Mouse (Mus musculus) testis, adult 2 months (tissue): ENCODE measurements around the gene Cat. TPM values are rescaled to one million over a fixed set of nuclear protein-coding genes. Genes with fewer than 3 reads are reported as not detected.

Experiments
- H3K27ac ChIP-seq: fragments of 200-500 bp; 2 replicates; pipeline ENCODE4 v1.5.1; 2012; ENCODE audit warnings: low read depth, low read length; ENCODE audit not compliant: control insufficient read depth, insufficient read depth
- H3K27me3 ChIP-seq: fragments of 200-500 bp; 2 replicates; pipeline ENCODE4 v1.6.1; 2012; ENCODE audit warnings: mild to moderate bottlenecking, low read length, moderate library complexity; ENCODE audit not compliant: control insufficient read depth, insufficient read depth
- H3K36me3 ChIP-seq: fragments of 200-500 bp; 2 replicates; pipeline ENCODE4 v1.6.1; 2012; ENCODE audit warnings: mild to moderate bottlenecking, low read length; ENCODE audit not compliant: control insufficient read depth, insufficient read depth
- H3K4me1 ChIP-seq: fragments of 200-500 bp; 2 replicates; pipeline ENCODE4 v1.6.1; 2012; ENCODE audit warnings: low read length; ENCODE audit not compliant: control insufficient read depth, insufficient read depth
- H3K4me3 ChIP-seq: fragments of 200-500 bp; 2 replicates; pipeline ENCODE4 v1.5.1; 2012; ENCODE audit warnings: low read depth, mild to moderate bottlenecking, low read length, moderate library complexity, mixed read lengths; ENCODE audit not compliant: control insufficient read depth
- CTCF ChIP-seq: fragments of 200-500 bp; IDR thresholded peaks from 2 replicates; pipeline ENCODE4 v1.5.1; 2012; ENCODE audit warnings: low read depth, mild to moderate bottlenecking, inconsistent platforms, low read length, moderate library complexity; ENCODE audit not compliant: control insufficient read depth, insufficient read depth, insufficient replicate concordance
- POLR2A ChIP-seq: fragments of 200-500 bp; IDR thresholded peaks from 2 replicates; pipeline ENCODE4 v1.6.1; 2012; ENCODE audit warnings: low read depth, mild to moderate bottlenecking, inconsistent platforms, low read length, moderate library complexity; ENCODE audit not compliant: control insufficient read depth
- polyA plus RNA-seq: library from polyadenylated mRNA; depleted of rRNA; stranded (reverse); fragments of >200 nt; gene quantifications from 2 replicates; pipeline ENCODE4 v1.2.3, GENCODE M21; 2012

Gene Cat
- polyA plus RNA-seq, 1 experiment, result 7.5 TPM

DNA sequence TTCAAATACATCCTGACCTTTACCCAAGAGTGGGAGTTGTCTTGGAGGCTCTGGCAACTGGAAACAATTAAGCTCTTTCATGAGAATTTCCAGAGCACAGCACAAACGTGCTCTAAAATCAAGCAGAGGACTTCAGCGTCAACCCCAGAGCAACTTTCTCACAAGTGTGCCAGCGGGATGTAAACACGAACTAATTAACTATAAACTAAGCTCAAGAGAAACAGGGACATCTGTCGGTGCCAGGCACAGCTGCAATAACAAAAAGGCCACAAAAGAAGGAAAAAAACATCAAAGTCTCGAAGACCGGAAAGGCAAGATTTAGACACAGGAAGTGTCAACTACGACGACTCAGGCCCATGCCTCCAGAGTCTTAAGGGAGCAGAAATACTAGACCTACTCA lies 23.2 kb downstream of the Cat start:
- Histone ChIP-seq H3K27ac (no peak overlapping the region), H3K27me3 (no peaks in the 10 kb centered on the region), H3K4me1 (peaks cover 2% of the 10 kb centered on the region; the same call in 1 of the 2 replicates), H3K36me3 (peaks cover 3% of the 10 kb centered on the region; the same call in 1 of the 2 replicates), H3K4me3 (no peak overlapping the region)
- TF ChIP-seq CTCF, result no peak
- no peak for TF ChIP-seq POLR2A

DNA sequence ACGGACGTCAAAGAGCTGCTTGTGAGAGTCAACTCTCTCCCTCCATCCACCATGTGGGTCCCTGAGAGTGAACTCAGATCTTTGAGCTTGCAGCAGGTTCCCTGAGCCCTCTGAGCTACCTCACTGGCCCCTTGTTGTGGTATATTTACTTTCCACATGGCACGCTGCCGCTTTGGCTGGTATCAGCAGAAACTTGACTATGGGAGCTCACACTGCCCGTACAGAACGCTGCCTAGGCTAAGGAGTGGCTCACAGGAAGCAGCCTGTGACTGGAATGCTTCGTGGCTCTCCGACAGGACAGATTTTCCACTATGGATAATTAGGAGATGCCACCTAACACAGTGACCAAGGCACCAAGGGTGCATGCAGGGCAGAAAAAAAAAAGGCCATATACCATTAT lies 23.8 kb downstream of the Cat start:
- no peak overlapping the region for H3K4me3 ChIP-seq
- H3K27ac ChIP-seq, result no peak overlapping the region
- no peaks in the 10 kb centered on the region for H3K27me3 ChIP-seq
- H3K36me3 ChIP-seq, result peaks cover 3% of the 10 kb centered on the region; the same call in 1 of the 2 replicates
- H3K4me1 ChIP-seq, result peaks cover 2% of the 10 kb centered on the region; the same call in 1 of the 2 replicates
- TF ChIP-seq CTCF (no peak), POLR2A (no peak)

DNA sequence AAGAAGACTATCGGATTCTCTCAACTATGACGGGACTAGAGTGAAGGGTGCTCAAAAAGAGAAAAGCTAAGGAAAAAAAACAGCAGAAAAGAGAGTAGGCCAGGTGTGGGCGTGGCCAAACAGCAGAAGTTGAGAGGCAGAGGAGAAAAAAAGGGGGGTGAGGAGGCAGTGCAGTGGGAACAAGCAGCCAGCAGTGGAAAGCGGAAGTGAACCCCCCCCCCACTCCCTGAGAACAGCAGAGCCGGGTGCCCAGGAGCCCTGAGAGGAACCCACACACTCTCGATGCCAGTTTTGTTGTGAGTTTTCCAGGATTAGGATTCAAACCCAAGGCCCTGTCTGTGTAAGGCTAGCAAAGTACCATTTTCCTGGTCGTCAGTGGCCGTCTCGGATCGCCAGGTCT lies 25.9 kb downstream of the Cat start:
- Histone ChIP-seq H3K27ac (no peak overlapping the region), H3K36me3 (peaks cover 3% of the 10 kb centered on the region), H3K27me3 (no peaks in the 10 kb centered on the region), H3K4me3 (no peak overlapping the region), H3K4me1 (no peaks in the 10 kb centered on the region)
- no peak for TF ChIP-seq CTCF
- no peak for TF ChIP-seq POLR2A

DNA sequence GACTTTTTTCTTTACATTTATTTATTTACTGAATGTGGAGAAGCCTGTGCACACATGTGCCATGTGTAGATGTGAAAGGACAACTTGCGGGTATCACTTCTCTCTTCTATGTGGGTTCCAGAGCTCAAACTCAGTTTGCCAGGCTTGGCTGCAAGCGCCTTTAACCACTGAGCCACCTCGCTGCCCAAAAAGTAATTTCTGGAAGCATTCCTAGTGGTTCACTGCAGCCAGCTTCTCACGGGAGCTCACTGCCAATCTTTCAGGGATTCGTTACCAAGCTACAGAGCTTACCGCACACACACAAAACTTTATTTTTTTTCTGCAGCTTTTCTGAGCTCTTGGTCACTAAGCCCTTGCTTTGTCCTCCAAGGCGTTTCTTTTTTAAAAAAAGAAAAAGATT lies 27.3 kb downstream of the Cat start:
- Histone ChIP-seq H3K4me1 (no peaks in the 10 kb centered on the region), H3K4me3 (no peak overlapping the region), H3K27me3 (no peaks in the 10 kb centered on the region), H3K27ac (no peak overlapping the region), H3K36me3 (no peaks in the 10 kb centered on the region; the same call in none of the 2 replicates)
- TF ChIP-seq POLR2A, result no peak
- no peak for TF ChIP-seq CTCF

DNA sequence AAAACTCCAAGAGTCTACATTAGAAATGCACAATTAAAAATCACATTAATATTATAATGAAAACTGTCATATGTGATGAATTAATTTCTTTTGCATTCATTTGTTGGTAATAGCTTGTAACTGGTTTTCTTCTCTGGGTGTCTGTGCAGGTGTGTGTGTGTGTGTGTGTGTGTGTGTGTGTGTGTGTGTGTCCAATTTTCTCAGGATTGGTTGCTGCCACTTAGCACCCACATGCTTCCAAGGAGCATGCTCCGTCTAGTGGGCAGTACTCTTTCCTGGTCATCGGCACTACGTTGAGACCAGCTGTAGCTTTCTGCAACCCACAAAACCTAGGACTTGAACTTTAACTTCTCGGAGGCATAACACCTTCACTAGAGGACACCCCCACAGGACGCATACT lies 27.9 kb downstream of the Cat start:
- no peak for TF ChIP-seq CTCF
- TF ChIP-seq POLR2A, result no peak
- Histone ChIP-seq H3K36me3 (no peaks in the 10 kb centered on the region; the same call in none of the 2 replicates), H3K27ac (no peak overlapping the region), H3K4me3 (no peak overlapping the region), H3K4me1 (no peaks in the 10 kb centered on the region), H3K27me3 (no peaks in the 10 kb centered on the region)

DNA sequence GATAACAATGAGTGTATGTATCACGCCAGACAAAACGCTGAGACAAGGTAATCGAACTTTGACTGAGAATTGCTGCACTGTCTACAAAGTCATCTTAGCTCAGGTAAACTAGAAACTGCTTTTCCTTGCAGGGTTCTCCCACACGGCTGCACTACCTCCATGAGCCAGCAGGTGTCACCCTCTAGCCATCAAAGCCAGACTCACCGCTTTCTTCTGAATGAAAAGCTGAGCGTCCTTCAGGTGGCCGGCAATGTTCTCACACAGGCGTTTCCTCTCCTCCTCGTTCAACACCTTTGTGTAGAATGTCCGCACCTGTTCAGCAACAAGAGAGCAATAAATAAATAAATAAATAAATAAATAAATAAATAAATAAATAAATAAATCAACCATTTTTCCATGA lies 28.3 kb downstream of the Cat start:
- Histone ChIP-seq H3K27me3 (no peaks in the 10 kb centered on the region), H3K4me3 (no peak overlapping the region), H3K4me1 (no peaks in the 10 kb centered on the region), H3K36me3 (no peaks in the 10 kb centered on the region; the same call in none of the 2 replicates), H3K27ac (no peak overlapping the region)
- TF ChIP-seq POLR2A, result no peak
- peak; percentile 94 for TF ChIP-seq CTCF

DNA sequence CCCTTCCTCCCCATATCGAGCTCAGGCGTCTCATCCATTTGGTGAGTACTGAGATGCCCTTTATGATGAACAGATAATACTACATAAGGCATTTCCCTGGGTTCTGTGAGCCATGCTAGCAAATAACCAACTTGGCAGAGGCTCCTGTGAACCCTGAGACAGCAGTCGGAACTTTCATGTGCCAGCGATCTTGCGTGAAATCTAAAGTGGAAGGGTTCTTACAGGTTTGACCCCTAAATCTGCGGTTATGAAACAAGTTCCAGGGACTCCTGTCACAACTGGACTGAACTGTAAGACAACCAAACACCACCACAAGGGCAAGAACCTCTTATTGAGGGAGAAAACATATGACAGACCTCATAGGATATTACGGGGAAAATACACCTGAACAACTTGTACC lies 29.2 kb downstream of the Cat start:
- H3K36me3 ChIP-seq, result no peaks in the 10 kb centered on the region; the same call in none of the 2 replicates

DNA sequence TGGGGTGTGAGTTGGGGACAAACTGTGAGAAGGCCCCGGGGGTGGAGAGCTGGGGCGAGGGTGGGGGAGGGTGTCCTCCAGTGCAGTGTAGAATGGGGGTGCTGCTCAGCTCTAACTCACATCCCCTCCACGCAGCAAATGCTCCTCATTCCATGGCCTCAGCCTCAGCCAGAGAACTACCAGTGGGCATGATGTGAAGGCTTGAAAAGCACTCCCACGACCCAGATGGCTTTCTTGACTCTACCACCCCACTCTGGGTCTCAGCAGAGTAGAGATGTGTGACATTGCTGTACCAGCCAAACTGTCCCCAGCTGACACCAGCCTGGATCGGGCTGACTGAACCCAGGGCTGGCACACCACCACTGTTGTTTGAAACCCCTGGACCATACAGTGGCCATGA lies 32.4 kb downstream of the Cat start:
- Histone ChIP-seq H3K27ac (no peak overlapping the region), H3K4me3 (no peak overlapping the region), H3K36me3 (no peaks in the 10 kb centered on the region; the same call in none of the 2 replicates), H3K4me1 (no peaks in the 10 kb centered on the region), H3K27me3 (no peaks in the 10 kb centered on the region)
- TF ChIP-seq CTCF, result no peak
- TF ChIP-seq POLR2A, result no peak

More for the DNA sequence above, 29.2 kb downstream of the Cat start:
- Histone ChIP-seq H3K27me3 (no peaks in the 10 kb centered on the region), H3K4me1 (no peaks in the 10 kb centered on the region), H3K4me3 (no peak overlapping the region), H3K27ac (no peak overlapping the region)
- no peak for TF ChIP-seq POLR2A
- TF ChIP-seq CTCF, result no peak
